Mouse (Mus musculus) brown adipose tissue, adult 24 weeks (tissue): ENCODE measurements around the gene Yipf2. TPM values are rescaled to one million over a fixed set of nuclear protein-coding genes. Genes with fewer than 3 reads are reported as not detected.
"Not testable (repeated sequence)": the region's sequence is repeated elsewhere in the genome, so short reads cannot be mapped to it uniquely, and the experiment has no call there.

Experiments used
- H3K27ac ChIP-seq: fragments of 200-500 bp; replicated peaks from 2 replicates; pipeline ENCODE4 v1.5.1; 2012; ENCODE audit warnings: low read depth, mild to moderate bottlenecking, low read length
- H3K4me1 ChIP-seq: fragments of 200-500 bp; 2 replicates; pipeline ENCODE4 v1.6.1; 2012; ENCODE audit warnings: low read length, mixed read lengths; ENCODE audit not compliant: control insufficient read depth, insufficient read depth, insufficient read length
- H3K4me3 ChIP-seq: fragments of 200-500 bp; 2 replicates; pipeline ENCODE4 v1.5.1; 2012; ENCODE audit warnings: low read depth, mild to moderate bottlenecking, low read length, moderate library complexity; ENCODE audit not compliant: insufficient read depth
- polyA plus RNA-seq: library from polyadenylated mRNA; stranded (reverse); fragments of >200 nt; gene quantifications from 2 replicates; pipeline ENCODE4 v1.2.4, GENCODE M21; 2012; ENCODE audit not compliant: missing spikeins, insufficient read depth, insufficient read length

The Yipf2 gene
- polyA plus RNA-seq, 1 experiment = 12.7 TPM

DNA sequence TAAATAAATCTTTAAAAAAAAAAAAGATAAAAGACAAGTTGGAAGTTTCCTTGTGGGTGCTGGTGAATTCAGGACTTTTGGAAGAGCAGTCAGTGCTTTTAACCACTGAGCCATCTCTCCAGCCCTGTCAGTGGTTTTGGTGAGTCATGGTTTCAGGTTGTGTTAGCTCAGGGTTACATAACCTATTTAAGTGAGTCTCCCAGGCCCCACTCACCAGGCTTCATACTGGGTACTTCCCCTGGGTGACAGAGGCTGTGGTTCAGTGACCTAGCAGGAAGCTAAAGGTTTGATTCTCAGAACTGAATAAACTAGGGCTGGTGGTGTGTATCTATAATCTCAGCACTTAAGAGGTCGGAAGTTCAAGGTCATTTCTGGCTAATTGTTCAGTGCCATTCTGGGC, 17.2 kb upstream of the Yipf2 start:
- Histone ChIP-seq H3K4me3 (no peak overlapping the region), H3K4me1 (no peaks in the 10 kb centered on the region), H3K27ac (no peak overlapping the region)

DNA sequence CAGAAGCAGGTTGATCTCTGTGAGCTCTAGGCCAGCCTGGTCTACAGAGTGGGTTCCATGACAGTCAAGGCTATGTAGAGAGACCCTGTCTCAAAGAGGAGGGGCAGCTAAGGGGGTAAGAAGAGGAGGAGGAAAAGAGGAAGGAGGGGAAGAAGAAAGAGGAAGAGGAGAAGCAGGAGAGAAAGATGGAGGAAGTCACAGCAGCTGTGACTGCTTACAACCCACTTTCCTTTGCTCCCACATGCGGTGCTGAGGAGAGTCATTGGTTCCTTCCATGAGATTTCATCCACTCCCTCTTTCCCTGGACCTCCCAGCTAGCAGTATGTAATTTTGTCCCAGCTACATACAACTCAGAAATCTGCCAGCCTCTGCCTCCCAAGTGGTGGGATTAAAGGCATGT, 14.0 kb upstream of the Yipf2 start:
- Histone ChIP-seq H3K27ac (no peak overlapping the region), H3K4me1 (no peaks in the 10 kb centered on the region), H3K4me3 (no peak overlapping the region)

DNA sequence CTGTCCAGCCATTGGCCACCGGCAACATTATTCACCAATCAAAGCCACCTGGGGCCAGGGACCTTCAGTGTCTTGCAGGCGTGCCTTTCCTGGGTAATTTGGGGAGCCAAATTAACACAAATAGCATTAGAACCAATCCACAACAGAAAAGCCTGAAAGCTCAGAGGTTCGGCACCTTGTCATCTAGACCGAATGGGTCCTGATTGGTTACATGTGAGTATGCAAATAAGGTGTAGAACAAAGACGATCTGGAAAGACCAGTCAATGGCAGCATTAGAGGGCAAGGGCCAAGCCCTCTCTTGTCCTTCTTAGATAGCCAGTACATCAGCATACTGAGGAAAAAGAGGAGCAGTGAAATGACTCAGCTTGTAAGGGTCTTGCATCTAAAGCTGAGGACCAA, 13.2 kb upstream of the Yipf2 start:
- Histone ChIP-seq H3K4me1 (no peaks in the 10 kb centered on the region), H3K27ac (no peak overlapping the region), H3K4me3 (no peak overlapping the region)

DNA sequence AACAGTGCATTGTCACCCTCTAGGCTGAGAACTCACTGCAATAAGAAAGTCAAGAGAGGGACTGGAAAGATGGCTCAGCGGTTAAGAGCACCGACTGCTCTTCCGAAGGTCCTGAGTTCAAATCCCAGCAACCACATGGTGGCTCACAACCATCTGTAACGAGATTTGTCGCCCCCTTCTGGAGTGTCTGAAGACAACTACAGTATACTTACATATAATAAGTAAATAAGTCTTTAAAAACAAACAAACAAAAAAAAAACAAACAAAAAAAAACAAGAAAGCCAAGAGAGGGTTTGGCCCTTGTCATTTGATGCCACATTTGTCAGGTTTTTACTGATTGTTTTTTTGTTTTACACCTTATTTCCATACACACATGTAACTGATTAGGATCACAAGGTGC, 11.5 kb upstream of the Yipf2 start:
- H3K4me1 ChIP-seq = no peaks in the 10 kb centered on the region
- no peak overlapping the region for H3K4me3 ChIP-seq
- H3K27ac ChIP-seq = no peak overlapping the region

DNA sequence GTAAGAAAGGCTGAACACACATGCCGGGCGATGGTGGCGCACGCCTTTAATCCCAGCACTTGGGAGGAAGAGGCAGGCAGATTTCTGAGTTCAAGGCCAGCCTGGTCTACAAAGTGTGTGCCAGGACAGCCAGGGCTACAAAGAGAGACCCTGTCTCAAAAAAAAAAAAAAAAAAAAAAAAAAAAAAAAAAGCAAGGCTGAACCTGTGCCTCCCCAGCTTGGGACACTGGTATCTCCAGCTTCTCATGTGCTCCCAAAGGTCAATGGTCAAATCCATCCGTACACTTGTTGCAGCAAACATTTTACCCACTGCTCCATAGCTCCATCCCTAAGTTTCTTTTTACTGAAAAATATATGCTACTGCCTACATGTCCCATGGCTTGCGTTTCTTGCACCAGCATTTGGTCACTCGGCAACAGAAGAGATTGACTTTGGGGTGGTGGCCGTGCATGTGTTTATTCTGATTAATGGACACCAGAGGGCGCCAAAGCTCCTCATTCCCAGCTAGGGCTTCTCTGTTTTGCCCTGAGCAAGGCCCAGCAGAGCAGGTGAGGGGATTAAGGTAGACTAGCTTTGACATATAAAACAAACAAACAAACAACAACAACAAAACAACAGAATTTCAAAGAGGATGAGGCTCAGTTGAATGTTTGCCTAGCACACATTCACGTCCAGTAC, 9.2 kb upstream of the Yipf2 start:
- Histone ChIP-seq H3K4me3 (no peak overlapping the region), H3K27ac (no peak overlapping the region), H3K4me1 (no peaks in the 10 kb centered on the region)

DNA sequence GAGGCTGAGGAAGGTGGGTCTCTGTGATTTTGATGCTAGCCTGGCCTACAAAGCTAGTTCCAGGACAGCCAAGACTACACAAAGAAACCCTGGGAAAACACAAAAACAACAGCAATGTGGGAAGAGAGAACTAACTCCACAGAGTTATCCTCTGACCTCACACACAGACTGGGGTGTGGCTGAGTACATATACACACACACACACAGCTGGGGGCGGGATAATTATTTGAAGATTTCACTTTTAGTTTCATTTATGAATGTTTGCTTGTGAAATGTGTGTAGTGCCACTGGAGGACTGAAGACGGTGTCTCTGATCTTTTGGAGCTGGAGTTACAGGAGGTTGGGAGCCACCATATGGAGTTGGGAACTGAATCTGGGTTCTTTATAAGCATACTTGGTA, 8.4 kb upstream of the Yipf2 start:
- Histone ChIP-seq H3K4me1 (no peaks in the 10 kb centered on the region), H3K4me3 (no peak overlapping the region), H3K27ac (no peak overlapping the region)

DNA sequence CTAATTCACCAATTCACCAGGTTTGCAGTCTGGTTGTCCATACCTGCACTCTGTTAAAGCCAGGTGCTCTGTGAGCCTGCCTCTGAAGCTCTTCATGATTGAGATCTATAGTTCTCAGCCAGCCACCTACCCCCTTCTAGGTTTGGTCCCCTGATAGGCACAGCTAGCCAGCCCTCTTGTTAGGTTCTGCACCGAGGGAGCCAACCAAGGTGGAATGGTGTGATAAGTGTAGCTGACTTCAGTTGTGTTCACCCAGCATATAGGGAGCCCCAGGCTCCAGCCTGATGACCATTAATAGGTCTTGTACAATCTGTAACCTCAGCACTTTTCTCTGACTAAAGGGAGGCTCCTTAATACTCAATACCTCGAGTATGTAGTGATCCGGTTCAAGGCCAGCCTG, 7.6 kb upstream of the Yipf2 start:
- no peak overlapping the region for H3K27ac ChIP-seq
- no peaks in the 10 kb centered on the region for H3K4me1 ChIP-seq

DNA sequence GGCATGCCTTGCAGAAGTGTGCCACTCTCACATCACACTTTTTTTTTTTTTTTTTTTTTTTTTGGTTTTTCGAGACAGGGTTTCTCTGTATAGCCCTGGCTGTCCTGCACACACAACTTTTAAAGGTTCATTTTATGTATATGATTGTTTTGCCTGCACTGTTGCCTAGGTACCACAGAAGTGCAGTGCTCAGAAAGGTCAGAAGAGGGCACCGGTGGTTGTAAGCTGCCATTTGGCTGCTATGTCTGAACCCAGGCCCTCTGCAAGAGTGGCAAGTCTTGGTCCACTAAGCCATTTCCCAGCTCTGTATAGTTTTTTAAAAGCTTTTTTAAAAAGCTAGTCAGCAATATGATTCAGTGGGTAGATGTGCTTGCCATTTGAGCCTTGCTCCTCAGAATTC, 5.6 kb upstream of the Yipf2 start:
- Histone ChIP-seq H3K27ac (no peak overlapping the region), H3K4me1 (no peaks in the 10 kb centered on the region; the same call in 1 of the 2 replicates), H3K4me3 (no peak overlapping the region)

More for the DNA sequence above, 7.6 kb upstream of the Yipf2 start:
- no peak overlapping the region for H3K4me3 ChIP-seq

DNA sequence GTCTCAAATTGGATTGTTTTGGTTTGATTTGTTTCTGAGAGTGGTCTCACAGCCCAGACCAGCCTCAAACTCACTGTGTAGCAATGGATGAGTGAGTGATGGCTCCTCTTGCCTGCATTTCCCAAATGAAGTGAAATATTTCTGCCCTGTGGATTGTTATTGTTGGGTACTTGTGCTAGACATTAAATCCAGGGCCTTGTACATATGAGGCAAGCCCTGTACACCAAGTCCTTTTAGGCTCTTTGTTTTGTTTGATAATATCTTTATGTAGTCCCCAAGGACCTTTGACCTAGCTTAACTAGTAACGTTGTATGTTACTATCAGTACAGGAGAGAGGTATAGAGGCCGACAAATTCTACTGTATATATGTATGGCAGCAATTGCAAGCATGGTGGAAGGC, 2.2 kb upstream of the Yipf2 start:
- no peak overlapping the region for H3K27ac ChIP-seq
- no peak overlapping the region for H3K4me3 ChIP-seq

DNA sequence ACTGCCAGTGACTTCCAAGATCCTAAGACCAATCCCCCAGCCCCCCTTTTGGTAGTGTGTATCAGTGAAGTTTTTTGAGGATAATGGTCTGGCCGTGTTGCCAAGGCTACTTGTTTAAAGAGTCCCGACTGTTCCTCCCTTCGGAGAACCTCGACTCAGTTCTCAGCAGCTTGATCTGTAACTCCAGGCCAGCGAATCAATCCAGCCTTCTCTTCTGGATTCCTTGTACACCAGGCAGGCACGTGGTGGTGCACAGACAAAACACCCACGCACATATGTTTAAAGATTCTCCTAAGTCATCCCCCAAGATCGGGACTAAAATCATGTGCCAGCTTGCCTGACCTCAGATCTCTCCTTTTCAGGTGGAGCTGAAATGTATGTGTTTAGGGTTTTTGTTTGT, 1.7 kb upstream of the Yipf2 start:
- 0 out of 2 replicates have a peak overlapping the region, but pooled peaks have one; percentile 2 for H3K4me3 ChIP-seq
- not testable (repeated sequence) for H3K4me1 ChIP-seq, H3K27ac ChIP-seq

More for the DNA sequence above, 2.2 kb upstream of the Yipf2 start:
- H3K4me1 ChIP-seq = peaks cover 5% of the 10 kb centered on the region

DNA sequence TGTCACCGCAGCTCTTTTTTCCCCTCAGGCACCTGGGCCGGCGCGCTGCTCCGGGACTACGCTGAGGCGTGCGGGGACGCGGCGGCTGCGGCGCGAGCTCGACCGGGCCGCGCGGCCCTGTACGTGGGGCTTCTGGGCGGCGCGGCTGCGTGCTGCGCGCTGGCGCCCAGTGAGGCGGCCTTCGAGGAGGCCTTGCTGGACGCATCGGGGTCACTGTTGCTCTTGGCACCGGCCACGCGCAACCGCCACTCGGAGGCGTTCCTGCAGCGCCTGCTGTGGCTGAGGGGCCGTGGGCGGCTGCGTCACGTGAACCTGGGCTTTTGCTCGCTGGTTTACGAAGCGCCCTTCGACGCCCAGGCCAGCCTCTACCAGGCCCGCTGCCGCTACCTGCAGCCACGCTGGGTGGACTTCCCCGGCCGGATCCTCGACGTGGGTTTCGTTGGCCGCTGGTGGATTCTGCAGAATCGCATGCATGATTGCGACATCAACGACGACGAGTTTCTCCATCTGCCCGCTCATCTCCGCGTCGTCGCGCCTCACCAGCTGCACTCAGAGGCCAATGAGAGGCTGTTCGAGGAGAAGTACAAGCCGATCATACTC, 594 bp upstream of the Yipf2 start:
- Histone ChIP-seq H3K27ac (peak overlapping the region; percentile 68), H3K4me3 (peak overlapping the region; percentile 90), H3K4me1 (peaks cover 5% of the 10 kb centered on the region)

DNA sequence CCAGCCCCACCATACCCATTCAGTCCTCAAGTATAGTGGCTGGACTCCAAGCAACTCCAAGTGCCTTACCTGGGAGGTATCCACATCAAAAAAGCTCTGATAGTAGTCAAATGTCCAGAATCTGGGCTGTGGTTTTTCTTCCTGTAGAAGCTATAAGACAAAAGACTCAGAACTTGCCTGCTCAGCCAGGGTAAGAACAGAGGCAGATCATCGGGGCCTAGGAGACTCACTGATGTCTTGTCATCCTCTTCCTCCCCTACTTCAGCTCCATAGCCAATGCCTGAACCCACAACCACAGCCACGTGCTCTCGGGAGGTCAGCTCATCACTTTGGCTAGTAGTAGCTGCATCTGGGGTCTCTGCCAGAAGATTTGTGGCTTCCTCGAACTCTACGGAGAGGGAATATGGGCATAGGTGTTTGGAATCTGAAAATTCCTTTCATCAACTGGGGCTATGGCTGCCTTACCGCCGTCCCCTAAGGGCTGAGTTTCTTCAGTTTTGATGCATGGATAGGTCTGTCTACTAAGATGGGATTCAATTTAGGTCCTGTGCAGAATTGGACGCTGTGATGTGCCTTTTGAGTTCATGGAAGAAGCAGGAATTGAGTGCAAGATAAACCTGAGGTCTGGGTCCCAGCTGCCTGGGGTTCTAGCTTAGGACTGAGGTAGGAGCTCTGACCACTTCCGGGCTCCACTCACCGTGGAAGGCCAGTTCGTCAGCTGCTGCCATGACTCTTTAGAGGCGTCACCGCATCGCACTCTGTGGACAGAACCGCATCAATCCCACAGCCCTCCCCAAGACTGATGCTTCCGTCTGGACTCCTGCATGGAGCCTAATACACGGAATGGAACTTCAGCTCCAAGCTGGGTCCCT, 561 bp downstream of the Yipf2 start:
- Histone ChIP-seq H3K4me1 (peaks cover 5% of the 10 kb centered on the region), H3K27ac (peak overlapping the region; percentile 40; the same call in 1 of the 2 replicates), H3K4me3 (peak overlapping the region; percentile 84)

DNA sequence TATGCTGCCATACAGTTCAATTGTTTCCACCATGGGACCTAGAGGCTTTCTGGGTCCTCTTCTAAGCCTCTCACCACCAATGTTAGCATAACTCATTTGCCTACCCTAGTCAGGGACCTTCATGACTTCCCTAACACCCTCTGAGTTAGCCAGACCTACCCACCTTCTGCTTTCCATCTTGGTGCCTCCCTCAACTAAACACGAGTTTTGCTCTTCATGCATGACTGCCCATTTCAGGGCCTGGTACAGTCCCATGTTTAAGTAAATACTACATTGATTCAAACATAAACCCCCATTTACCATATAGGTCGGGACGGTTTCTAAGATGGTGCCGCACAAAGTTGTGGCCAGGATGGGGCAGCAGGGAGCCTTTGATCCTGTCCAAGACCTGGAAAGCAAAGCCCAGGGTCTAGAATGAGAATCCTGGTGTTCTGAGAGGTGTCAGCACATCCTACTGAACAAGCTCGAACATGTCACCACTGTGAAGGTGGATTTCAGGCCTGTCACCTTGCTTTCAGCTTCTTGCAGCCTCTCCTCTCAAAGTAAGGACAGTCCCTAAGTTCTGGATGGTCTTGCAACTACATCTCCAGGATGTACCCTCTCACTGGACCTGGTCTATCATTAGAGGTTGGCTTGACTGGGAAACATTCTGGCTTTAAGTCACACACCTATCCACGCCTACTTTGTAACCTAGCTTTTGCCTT, 1.3 kb downstream of the Yipf2 start:
- H3K27ac ChIP-seq = no peak overlapping the region
- peak overlapping the region; percentile 84; the same call in 1 of the 2 replicates for H3K4me3 ChIP-seq
- peaks cover 5% of the 10 kb centered on the region for H3K4me1 ChIP-seq

DNA sequence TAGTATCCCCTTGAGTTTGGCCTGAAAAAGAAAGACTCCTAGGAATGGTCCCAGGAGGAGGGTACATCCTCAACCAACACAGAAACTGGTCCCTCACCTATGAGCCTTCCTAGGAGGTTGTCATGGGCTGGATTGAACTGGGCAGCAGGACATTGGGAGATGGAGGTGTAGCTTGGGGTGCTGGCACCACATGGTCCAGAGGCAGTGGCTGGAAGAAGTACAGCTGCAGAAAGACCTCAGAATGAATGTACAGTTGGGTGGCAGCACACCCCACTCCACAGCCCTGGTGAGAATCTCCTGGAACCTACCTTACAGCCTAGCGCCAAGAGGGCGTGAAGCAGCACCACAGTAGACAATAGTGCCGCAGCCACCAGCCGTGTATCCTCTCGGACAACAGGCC, 3.1 kb downstream of the Yipf2 start:
- no peak overlapping the region for H3K4me3 ChIP-seq
- H3K4me1 ChIP-seq = peaks cover 5% of the 10 kb centered on the region
- H3K27ac ChIP-seq = no peak overlapping the region

DNA sequence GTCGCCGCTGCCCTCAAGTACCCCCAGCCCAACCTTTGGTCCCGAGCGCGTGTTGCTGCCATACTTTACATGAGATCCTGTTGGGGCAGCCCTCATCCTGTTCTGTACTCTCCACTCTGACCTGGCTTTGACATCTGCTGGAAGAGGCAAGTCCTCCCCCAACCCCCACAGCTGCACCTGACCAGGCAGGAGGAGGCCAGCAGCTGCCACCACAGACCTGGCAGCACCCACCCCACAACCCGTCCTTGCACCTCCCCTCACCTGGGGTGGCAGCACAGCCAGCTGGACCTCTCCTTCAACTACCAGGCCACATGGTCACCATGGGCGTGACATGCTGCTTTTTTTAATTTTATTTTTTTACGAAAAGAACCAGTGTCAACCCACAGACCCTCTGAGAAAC, 4.3 kb downstream of the Yipf2 start:
- Histone ChIP-seq H3K4me3 (no peak overlapping the region), H3K27ac (no peak overlapping the region), H3K4me1 (peaks cover 5% of the 10 kb centered on the region; the same call in 1 of the 2 replicates)
